ENCODE assay signal across 16 mouse cellular contexts in the genomic region with DNA sequence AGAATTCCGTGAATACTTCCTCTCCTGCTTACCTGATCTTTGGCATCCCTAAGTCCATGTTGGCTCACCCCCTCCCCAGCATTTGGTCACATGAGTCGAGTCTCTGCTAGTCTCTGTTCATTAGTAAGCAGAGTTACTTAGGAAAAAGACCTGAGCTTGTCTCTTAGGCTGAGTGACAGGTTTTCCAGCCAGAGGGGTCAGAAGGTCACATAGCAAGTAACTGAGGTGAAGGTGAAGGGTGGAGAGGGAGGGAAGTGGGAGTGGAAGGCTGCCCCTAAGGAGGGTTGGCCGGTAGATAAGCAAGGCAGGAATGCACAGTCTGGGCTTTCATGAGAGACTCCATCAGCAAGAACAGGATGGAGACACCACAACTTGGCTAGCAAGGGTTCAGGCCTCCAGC.
"Had no signal": no experiment of that assay in that cellular context is flagged by ENCODE, and none has a peak within 500 bp of the region (broad histone marks: within the 10 kb centered on the region; RNA-seq: fewer than 3 reads in every experiment).

No protein-coding gene starts in this region.

- DNase-seq: lung, adult 18-20 months; lung, embryonic 14.5 days; lung, postnatal 10 days; midbrain, embryonic 14.5 days; right cerebral cortex, postnatal 14 days; thymus, adult 2 months; thymus, postnatal 25 days; thymus, postnatal 4 days had no signal

- H3K9ac ChIP-seq: lung, embryonic 14.5 days; midbrain, embryonic 12.5 days; neural tube, embryonic 13.5 days; neural tube, embryonic 15.5 days; stomach, embryonic 15.5 days had no signal

- H3K9me3 ChIP-seq: midbrain, embryonic 10.5 days; midbrain, embryonic 12.5 days; neural tube, embryonic 13.5 days; neural tube, embryonic 15.5 days; stomach, embryonic 15.5 days had no signal

- H3K4me1 ChIP-seq: neural tube, embryonic 15.5 days had no signal

- H3K27ac ChIP-seq: midbrain, embryonic 10.5 days; midbrain, embryonic 12.5 days; neural tube, embryonic 13.5 days; neural tube, embryonic 15.5 days; stomach, embryonic 15.5 days; stomach, postnatal 0 days had no signal

- H3K4me3 ChIP-seq: midbrain, embryonic 10.5 days; midbrain, embryonic 12.5 days; myocyte; neural tube, embryonic 13.5 days; neural tube, embryonic 15.5 days; stomach, embryonic 15.5 days had no signal

- H3K27me3 ChIP-seq: midbrain, embryonic 12.5 days; neural tube, embryonic 13.5 days; neural tube, embryonic 15.5 days; stomach, embryonic 15.5 days had no signal

- ATAC-seq: midbrain, embryonic 16.5 days had no signal

- H3K36me3 ChIP-seq: midbrain, embryonic 10.5 days; midbrain, embryonic 12.5 days; neural tube, embryonic 13.5 days; neural tube, embryonic 15.5 days; stomach, embryonic 15.5 days had no signal

- H3K4me2 ChIP-seq: lung, embryonic 14.5 days; midbrain, embryonic 12.5 days; neural tube, embryonic 13.5 days; neural tube, embryonic 15.5 days; stomach, embryonic 15.5 days had no signal
